Mouse (Mus musculus): Measurements from ENCODE around the gene Iqgap2.

The Iqgap2 gene

GRCm38 (mm10) chr13:95657171-95657570, 234.6 kb downstream of the Iqgap2 start:
- no peak for DNase-seq (ENCODE audit: low read depth, low spot score)

GRCm38 (mm10) chr13:95655284-95655683, 236.4 kb downstream of the Iqgap2 start:
- no peak for DNase-seq (ENCODE audit: low read depth, low spot score)

DNA sequence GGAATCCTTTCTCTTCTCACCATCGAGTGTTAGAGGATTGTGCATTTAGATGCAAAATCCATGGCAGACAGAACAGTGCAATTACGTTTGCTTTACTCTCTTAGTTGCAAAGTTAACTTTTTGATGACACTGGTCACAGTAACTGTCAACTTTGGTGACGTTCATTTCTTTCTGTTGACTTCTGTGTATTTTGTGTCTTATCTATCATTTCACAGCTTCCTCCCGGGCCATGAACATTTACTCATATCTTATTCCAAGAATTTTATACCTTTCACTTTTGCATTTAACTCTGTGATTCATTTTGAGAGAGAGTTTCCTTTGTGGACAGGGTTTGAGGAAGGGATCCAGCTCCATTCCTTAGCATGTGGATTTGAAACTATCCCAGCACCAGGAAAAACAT, 238.0 kb downstream of the Iqgap2 start:
- DNase-seq (ENCODE audit: low read depth, low spot score) = no peak

GRCm38 (mm10) chr13:95651870-95652668, 239.7 kb downstream of the Iqgap2 start:
- no peak for DNase-seq (ENCODE audit: low read depth, low spot score)

DNA sequence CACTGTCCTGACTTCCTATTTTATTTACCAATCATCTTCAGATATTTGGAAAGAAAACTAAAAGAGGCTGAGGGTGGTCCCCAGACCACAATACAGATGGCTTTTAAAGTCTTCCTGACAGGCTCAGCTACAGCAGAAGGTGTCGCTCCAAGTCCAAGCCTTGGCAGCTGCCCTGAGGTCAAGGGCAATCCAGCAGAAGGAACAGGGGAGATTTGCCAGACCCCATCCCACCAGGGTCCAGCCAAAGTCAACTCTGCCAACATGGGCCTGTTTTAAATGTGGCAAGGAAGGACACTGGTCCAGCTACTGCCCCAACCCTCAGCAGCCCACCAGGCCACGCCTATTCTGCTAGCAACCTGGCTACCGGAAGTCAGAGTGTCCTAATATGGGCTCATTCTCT, 241.8 kb downstream of the Iqgap2 start:
- DNase-seq (ENCODE audit: low read depth, low spot score) = no peak

DNA sequence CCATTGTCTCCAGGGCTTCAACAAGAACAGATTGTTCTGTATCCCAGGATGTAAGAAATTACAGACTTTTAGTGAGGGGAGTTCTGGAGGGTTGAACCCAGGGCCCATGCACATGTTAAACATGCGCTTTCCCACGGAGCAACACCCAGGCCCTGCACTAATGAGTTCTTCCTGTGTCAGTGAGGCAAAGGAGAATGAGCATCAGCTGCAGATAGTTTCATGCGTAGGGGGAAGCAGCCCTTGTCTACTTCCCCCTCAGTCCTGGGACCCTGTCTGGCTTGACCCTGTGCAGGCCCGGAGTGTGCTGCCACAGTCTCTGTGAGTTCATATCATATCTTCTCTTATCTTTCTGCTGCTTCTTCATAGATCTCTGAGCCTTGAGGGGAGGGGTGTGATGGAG, 244.5 kb downstream of the Iqgap2 start:
- DNase-seq (ENCODE audit: low read depth, low spot score) = no peak

- DNase-seq (ENCODE audit: low read depth, low spot score) = no peak
Measured at GRCm38 (mm10) chr13:95646687-95647111, 245.0 kb downstream of the Iqgap2 start.

GRCm38 (mm10) chr13:95643740-95644139, 248.0 kb downstream of the Iqgap2 start:
- no peak for DNase-seq (ENCODE audit: low read depth, low spot score)

- DNase-seq (ENCODE audit: low read depth, low spot score) = no peak
Measured at GRCm38 (mm10) chr13:95641061-95641986, 250.4 kb downstream of the Iqgap2 start.

DNA sequence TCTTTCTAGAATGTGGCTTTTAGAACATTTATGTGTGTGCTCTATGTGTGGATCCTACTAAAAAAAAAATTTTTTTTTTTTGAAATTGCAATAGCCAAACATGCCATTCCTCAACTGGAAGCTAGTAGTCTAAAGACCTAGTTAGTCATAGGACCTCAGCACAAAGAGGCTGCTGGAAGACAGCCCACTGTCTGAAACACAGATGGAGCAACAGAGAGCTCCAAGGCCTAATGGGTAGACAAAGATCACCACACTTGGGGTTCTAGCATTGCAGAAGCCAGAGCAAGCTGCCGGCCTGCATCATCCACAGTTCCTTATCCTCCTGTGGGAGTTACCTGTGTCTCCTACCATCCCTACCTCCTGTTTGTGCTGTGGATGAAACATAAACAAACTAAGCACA, 251.3 kb downstream of the Iqgap2 start:
- DNase-seq (ENCODE audit: low read depth, low spot score) = no peak

- DNase-seq (ENCODE audit: low read depth, low spot score) = no peak
Measured at GRCm38 (mm10) chr13:95639336-95640116, 252.2 kb downstream of the Iqgap2 start.

- DNase-seq (ENCODE audit: low read depth, low spot score) = no peak
Measured at GRCm38 (mm10) chr13:95638894-95639293, 252.8 kb downstream of the Iqgap2 start.

DNA sequence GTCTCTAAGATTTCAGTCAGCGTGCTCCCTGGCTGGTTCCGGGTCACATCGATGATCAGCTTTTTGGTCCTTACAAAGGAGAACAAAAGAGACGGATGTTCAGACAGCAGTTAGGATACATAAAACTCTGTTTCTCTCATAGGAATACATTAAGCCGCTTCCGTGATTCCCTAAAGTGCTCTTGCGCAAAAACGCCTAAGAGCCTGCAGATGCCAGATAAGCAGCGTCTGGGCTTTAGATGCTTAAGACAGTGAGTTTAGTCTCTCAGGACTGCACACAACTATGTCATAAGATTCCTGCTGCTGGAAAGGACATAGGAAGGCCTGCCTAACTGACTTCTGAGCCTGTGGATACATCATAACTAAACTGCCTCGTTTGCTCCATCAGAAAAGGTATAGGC, 254.0 kb downstream of the Iqgap2 start:
- no peak for DNase-seq (ENCODE audit: low read depth, low spot score)

GRCm38 (mm10) chr13:95635301-95635700, 256.4 kb downstream of the Iqgap2 start:
- DNase-seq (ENCODE audit: low read depth, low spot score) = no peak

DNA sequence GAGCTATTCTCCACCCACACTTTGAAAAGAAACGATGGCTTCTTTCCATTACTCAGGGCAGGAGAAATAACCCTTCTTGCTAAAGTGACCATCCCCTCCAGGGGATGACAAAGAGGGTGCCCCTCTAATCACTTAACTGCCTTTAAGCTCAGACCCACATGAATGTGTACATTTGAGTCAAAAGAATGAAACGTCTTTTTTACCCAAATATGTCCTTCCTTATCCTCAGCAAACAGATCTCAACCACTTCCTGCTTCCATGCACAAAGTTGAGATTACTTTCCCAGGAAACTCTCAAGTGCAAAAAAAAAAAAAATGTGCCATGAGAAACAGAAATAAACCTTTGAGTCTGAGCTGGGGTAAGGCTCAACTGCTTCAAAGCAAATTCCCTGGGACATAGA, 257.3 kb downstream of the Iqgap2 start:
- DNase-seq (ENCODE audit: low read depth, low spot score) = no peak

DNA sequence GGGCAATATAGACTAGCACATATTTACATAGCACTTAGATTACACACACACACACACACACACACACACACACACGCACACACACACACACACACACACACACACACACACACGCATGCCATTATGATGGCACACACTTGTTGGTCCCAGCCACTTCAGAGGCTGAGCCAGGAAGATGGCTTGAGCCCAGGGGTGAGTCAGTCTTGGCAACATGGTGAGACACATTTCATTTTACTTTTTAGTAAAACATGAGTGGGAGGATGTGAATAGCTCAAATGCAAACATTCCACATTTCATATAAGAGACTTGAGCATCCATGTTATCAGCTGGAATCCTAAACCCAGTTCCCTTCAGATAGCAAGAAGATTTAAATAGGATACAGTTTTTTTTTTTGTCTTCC, 258.3 kb downstream of the Iqgap2 start:
- no peak for DNase-seq (ENCODE audit: low read depth, low spot score)

GRCm38 (mm10) chr13:95632144-95632543, 259.6 kb downstream of the Iqgap2 start:
- DNase-seq (ENCODE audit: low read depth, low spot score) = no peak

DNA sequence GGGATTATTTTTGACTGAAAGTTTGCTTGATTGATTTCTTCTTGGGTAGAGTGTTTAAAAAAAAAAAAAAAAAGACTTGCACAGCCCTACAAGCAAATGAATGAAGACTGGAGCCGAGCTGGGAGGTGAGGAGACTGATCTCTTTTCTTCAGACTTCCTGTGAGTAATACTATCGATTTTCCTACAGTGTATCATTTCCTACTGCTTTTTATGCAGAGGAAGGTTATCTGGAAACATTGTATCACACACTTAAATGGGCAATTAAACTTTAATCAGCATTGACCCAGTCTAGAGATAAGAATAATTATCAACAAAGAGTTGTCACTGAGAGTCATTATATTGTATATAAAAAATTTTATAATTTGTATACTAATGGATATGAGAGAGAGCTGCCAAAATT, 261.0 kb downstream of the Iqgap2 start:
- no peak for DNase-seq (ENCODE audit: low read depth, low spot score)

GRCm38 (mm10) chr13:95629751-95630150, 262.0 kb downstream of the Iqgap2 start:
- DNase-seq (ENCODE audit: low read depth, low spot score) = no peak

DNA sequence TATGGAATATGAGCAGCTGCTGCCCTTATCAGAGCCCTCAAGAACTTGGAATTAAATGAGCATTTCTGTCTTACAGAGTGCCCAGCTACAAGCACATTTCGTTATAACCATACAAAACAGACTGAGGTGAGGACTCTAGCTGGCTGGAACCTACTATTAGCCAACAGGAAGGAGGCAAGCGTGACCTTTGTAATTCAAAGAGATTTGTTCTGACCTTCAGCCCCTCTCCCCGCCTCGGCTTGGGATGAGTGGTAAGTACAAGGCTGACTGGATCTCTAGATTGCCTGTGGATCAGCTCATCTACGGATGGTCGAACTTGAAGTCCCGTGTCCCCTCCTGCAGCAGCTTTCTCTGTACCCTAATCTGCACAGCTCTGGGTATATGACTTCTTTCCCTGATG, 265.0 kb downstream of the Iqgap2 start:
- DNase-seq (ENCODE audit: low read depth, low spot score) = no peak

DNA sequence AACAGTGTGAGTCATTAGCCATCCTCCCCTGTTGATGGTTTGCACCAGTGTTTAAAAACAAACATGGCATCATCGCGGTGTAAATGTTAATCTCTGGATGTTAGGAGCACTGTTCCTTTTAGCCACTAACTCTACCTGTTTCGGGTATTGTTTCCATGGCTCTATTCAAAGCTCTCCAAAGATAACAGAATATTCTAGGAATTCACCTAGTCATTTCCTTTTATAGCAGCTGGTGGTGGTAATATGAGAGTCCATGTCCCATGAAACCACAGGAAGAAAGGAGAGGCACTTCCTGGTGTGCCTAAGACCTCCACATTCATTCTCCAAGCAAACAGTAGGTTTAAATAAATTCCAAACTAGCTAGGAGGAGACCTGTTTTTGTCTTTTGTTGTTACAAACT, 268.7 kb downstream of the Iqgap2 start:
- no peak for DNase-seq (ENCODE audit: low read depth, low spot score)

- no peak for DNase-seq (ENCODE audit: low read depth, low spot score)
Measured at GRCm38 (mm10) chr13:95621563-95621962, 270.2 kb downstream of the Iqgap2 start.

Measured in WW6 (cell line).